Mouse (Mus musculus) E14TG2a.4 (cell line): ENCODE data around the gene Cadps.

Source experiments
- CTCF ChIP-seq: conservative IDR thresholded peaks from 2 replicates; pipeline ENCODE4 v1.5.1; 2014; ENCODE audit warnings: low read length
- NANOG ChIP-seq: IDR thresholded peaks from 2 replicates; pipeline ENCODE4 v1.6.1; 2014; ENCODE audit warnings: borderline replicate concordance, low read length, mixed read lengths
- POU5F1 ChIP-seq: IDR thresholded peaks from 2 replicates; pipeline ENCODE4 v1.6.1; 2014; ENCODE audit warnings: low read length, borderline replicate concordance

GRCm38 (mm10) chr14:12344061-12344745, 478.7 kb downstream of the Cadps start:
- TF ChIP-seq CTCF = no peak
- no peak for TF ChIP-seq POU5F1
- TF ChIP-seq NANOG = no peak
